Mouse (Mus musculus) thymus, adult 2 months (tissue): ENCODE data around the gene Efcab6.

Experiments used
- CTCF ChIP-seq: fragments of 200-500 bp; IDR thresholded peaks from 2 replicates; pipeline ENCODE4 v1.5.1; 2012; ENCODE audit warnings: mild to moderate bottlenecking, control low read depth, low read length, moderate library complexity, borderline replicate concordance; ENCODE audit not compliant: control insufficient read depth, poor library complexity, insufficient read depth; ENCODE audit errors: extremely low read depth
- POLR2A ChIP-seq: fragments of 200-500 bp; IDR thresholded peaks from 2 replicates; pipeline ENCODE4 v1.6.1; 2012; ENCODE audit warnings: mild to moderate bottlenecking, low read length, control low read depth, moderate library complexity; ENCODE audit not compliant: control insufficient read depth, poor library complexity, insufficient read depth; ENCODE audit errors: extremely low read depth

GRCm38 (mm10) chr15:84073058-84073457 is 7.9 kb upstream of the Efcab6 start:
- TF ChIP-seq CTCF (no peak), POLR2A (no peak)
